Mouse (Mus musculus): ENCODE data around the gene Hist1h4k.
"Not testable (repeated sequence)": the region's sequence is repeated elsewhere in the genome, so short reads cannot be mapped to it uniquely, and the experiment has no call there.

Gene Hist1h4k

DNA sequence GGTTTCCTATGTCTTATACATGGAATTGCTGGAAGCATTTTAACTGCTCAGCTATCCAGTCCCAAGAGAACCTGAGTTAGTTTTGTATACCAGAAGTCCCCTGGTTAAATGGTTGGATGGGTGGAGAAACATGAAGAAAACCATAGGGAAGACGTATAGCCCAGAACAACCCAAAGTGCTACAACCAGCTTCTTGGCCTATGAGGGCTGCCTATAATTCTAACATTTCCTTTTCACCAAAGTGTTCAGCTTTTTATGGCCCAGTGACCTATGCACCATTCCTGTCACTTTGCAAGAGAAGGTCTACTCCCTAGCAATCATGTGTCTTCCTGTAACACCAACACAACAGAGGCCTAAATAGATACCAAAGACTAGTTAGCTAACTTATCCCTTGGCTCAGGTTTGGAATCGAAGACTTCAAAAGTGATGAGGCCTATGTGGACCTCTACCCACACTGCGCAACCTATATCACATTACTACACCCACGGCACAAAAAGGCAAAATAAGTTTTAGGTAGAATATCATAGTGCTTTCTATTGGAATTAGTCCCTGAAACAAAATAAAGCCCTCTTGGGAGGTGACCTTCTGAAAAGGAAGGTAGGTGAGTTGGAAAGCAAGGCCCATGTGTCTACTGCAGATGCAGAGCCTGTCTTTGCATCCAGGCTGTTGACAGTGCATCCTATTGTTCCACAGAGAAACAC lies 31.8 kb downstream of the Hist1h4k start:
- DNase-seq = no peak

DNA sequence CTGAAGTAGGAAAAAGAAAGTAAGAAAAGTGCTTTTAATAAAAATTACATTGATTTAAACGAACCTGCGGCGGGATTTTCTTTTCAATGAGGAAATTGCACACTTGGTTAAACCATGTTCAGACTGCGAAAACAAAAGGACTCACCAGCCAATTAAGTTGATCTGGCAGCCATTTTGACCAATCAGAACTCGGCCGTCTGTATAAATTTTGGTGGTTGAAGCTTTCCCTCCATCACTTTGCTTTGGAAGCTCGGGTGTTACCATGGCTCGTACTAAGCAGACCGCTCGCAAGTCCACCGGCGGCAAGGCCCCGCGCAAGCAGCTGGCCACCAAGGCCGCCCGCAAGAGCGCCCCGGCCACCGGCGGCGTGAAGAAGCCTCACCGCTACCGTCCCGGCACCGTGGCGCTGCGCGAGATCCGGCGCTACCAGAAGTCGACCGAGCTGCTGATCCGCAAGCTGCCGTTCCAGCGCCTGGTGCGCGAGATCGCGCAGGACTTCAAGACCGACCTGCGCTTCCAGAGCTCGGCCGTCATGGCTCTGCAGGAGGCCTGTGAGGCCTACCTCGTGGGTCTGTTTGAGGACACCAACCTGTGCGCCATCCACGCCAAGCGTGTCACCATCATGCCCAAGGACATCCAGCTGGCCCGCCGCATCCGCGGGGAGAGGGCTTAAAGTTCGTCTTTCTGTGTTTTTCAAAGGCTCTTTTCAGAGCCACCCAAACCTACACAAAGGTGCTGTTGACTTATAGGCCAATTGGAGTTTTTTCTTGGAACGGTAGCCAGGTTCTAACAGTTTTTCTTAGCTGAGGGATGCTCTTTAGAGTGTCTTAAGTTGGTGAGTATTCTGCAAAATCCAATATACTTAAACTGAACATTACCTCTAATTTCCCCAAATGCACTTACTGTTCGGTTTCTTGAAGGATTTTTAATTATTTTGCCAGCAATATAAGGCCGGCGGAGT lies 32.6 kb downstream of the Hist1h4k start, which contains the start of gene Hist1h3h:
Hist1h3h (plus strand) TSS at position 263 of the 961 bp plus-strand sequence.
- peak; percentile 66 to 75 for DNase-seq

DNA sequence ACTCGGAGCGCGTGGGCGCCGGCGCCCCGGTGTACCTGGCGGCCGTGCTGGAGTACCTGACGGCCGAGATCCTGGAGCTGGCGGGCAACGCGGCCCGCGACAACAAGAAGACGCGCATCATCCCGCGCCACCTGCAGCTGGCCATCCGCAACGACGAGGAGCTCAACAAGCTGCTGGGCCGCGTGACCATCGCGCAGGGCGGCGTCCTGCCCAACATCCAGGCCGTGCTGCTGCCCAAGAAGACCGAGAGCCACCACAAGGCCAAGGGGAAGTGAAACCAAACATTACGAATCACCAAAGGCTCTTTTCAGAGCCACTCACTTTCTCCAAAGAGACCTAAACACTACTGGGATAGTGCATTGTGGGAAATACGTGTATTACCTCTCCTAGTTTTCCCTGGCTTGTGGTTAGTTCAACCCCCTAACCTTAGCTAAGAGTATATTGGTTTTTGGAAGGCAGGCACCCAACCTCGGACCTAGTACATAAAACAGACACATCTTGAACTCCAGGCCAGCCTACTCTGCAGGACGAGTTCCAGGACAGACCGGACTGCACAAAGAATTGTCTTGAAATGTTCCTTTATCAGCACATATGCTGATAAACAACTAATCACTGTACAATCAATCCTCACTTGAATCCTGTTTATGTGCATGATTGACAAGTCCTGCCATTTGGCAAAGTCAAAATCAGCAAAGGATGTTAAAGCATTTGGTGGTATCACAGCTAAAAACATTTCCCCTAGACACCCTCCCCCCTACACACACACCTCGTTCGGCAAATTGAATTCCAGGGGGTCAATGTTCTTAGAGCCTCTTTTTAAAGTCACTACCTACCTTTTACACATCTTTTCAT lies 33.5 kb downstream of the Hist1h4k start:
- DNase-seq = not testable (repeated sequence)

DNA sequence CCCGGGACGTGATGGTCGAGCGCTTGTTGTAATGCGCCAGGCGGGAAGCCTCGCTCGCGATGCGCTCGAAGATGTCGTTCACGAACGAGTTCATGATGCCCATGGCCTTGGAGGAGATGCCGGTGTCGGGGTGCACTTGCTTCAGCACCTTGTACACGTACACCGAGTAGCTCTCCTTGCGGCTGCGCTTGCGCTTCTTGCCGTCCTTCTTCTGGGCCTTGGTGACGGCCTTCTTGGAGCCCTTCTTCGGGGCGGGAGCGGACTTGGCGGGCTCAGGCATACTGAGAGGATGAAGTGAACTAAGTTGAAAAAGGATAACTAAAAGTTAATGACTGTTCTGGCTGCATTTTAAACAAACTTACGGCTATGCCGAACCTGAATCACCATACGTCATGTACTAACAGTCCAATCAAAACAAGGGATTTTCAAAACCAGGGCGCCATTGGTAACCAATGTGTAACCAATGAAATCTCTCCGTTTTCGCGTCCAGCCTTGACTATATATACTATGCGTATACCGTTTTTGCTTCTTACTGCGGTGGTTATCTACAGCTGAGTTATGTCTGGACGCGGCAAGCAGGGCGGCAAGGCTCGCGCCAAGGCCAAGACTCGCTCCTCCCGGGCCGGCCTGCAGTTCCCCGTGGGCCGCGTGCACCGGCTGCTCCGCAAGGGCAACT lies 34.3 kb downstream of the Hist1h4k start, which contains the start of the genes Hist1h2bl and Hist1h2ai:
Hist1h2bl (minus strand) TSS at position 280 of the 676 bp plus-strand sequence.
Hist1h2ai (plus strand) TSS at position 559 of the 676 bp plus-strand sequence.
- DNase-seq = peak; percentile 62 to 82

DNA sequence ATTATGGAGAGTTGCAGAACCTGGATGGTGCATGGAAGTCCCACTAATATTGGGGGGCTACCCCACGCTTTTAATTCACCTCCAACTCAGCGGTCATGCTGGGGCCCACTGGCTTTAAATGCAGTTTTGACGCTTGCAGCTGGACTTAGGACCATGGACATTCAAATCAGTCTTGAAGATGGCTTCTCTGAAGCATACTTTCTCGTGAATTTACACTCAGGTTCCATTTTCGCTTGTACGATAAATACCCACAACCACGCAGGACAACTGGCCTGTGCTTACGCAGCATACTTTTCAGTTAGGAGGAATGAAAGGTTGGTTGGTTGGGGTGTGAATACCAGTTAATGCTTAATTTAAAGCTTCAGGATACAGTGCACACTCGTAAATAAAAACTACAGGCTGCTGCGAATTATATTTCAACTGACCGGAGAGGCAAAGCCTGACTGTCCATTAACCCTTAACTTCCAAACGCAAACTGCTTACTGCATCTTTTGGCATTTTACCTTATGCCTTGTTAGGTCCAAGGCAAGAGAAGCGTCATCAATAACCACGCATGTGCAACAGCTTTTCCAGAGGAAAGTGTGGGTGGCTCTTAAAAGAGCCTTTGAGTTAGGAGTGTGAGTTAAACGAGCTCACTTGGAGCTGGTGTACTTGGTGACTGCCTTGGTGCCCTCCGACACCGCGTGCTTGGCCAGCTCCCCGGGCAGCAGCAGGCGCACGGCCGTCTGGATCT lies 35.0 kb downstream of the Hist1h4k start:
- no peak for DNase-seq

DNA sequence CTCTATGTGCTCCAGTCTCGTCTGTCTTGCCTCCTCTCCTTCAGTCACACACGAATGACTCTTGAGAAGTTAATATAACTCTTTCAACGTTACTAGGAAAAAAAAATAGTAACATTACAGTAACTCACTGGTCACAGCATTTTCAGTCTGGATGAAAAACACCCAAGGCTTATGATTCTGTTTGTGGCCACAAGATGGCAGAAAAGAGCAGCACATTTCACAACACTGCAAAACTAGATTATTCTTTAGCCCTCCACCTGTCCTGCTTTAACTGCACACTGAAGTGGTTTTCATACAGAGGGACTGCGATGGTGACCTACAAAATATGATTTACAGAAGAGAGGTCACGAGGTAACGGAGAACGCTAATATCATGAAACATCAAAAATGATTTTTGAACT lies 35.6 kb downstream of the Hist1h4k start:
- peak; percentile 43 to 62 for DNase-seq

DNA sequence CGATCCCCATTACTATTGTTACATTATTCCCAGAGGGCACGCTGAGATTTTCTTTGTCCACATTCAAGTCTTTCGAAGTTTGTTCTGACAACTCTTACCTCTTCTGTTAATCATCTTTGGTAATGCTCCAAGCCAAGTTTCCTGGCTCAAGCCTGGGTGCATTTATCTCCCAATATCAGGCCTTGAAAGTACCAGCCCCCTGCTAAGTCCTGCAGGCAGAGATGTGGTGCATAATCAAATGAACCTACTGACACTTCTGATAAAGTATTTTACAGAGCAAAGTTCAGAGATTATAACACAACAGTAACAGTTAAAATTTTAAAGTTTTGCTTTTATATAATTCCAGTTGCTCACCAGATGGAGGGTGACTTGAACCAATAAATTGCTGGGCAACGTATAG lies 38.6 kb downstream of the Hist1h4k start:
- no peak for DNase-seq

DNA sequence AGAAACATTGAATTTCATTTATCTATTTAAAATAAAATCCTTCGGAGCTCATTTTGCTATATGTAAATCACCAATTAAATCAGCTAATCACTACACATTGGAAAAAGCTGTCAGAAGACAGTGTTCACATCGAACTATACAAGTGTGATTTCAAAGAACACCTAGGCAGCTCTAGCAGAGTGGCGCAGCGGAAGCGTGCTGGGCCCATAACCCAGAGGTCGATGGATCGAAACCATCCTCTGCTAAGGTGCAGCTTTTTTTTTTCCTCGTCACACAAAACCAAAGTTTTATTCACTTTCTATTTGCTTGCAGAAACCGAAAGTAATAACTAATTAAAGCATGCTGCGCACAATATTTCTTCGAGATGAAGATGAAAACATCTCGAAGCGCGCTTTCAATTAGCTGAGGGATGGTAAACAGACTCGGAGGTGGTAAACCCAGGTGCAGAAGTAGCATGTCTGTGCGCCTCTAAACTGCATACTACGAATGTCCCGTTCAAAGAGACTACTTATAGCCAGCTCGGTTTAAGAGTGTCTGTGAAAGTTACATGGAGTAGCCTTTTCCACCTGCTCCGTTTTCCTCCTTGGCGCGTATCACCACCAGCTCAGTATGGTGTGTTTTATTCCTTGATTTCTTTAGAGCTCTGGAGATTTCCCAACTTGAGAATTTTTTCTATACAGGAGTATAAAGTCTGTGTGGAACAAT lies 39.3 kb downstream of the Hist1h4k start:
- peak; percentile 67 to 76 for DNase-seq

DNA sequence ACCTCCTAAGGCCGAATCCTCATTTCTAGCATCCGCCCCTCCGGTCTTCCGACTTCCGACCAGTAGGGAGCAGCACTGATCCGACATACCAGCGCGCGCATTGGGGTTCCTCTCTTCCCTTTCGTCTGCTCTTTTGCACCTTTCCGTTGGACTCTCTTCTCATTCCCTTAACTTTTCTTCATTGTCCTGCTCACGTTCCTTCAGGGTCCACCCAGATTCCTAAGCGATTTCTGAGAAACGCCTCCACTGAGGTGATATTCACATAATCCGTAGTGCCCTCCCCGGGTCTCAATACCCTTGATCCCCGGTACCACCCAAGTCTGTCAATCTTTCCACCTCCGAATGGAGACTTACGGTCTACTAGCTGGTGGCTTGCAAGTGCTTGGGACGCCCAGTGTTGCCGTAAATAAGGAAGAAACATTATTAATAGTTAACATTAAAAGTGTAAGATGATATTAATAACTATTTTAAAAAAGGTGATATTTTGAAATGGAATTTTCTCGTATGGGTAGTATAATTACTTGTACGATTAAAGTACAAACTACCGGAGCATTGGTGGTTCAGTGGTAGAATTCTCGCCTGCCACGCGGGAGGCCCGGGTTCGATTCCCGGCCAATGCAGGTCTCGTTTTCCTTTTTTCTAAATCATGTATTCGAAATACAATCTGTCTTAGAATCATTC lies 40.1 kb downstream of the Hist1h4k start:
- DNase-seq = peak; percentile 86 to 89

DNA sequence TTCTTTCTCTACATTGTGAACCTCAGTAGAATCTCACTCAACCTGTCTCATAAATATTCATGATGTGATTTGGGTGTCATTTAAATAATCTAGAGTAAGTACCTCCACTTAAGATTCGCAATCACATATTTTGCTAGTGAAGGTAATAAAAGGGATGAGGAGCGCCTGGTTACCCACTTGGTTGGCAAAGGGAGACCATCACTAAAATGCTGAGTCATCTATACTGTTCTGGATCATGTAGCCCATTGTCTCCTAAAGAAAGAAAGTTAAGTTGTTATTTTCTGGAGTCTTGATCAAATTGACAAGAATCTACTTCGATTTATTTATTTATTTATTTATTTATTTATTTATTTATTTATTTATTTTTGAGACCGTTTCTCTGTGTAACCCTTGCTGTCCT lies 43.6 kb downstream of the Hist1h4k start:
- no peak for DNase-seq
